Mouse (Mus musculus) C2C12 (cell line): Measurements from ENCODE around the gene Elfn1.

Source experiments
- CEBPB ChIP-seq: IDR thresholded peaks from one replicate; pipeline ENCODE4 v1.6.1; 2011; ENCODE audit warnings: low read depth, mild to moderate bottlenecking, control low read depth, moderate library complexity
- CTCF ChIP-seq: IDR thresholded peaks from one replicate; pipeline ENCODE4 v1.5.1; 2011; ENCODE audit not compliant: control insufficient read depth, insufficient read depth, insufficient read length
- FOSL1 ChIP-seq: IDR thresholded peaks from one replicate; pipeline ENCODE4 v1.8.0; 2011; ENCODE audit warnings: mild to moderate bottlenecking, low read length; ENCODE audit not compliant: poor library complexity, insufficient read depth, severe bottlenecking
- MAX ChIP-seq: IDR thresholded peaks from one replicate; pipeline ENCODE4 v1.6.1; 2011; ENCODE audit warnings: mild to moderate bottlenecking, control low read depth
- MYOD1 ChIP-seq: IDR thresholded peaks from one replicate; pipeline ENCODE4 v1.6.1; 2011; ENCODE audit warnings: low read depth; ENCODE audit not compliant: control insufficient read depth, insufficient read length
- MYOG ChIP-seq: IDR thresholded peaks from one replicate; pipeline ENCODE4 v1.6.1; 2011; ENCODE audit not compliant: control insufficient read depth, insufficient read length; ENCODE audit errors: extremely low read depth
- USF1 ChIP-seq: IDR thresholded peaks from one replicate; pipeline ENCODE4 v1.6.1; 2011; ENCODE audit warnings: low read depth, mild to moderate bottlenecking, control low read depth, moderate library complexity

GRCm38 (mm10) chr5:139909710-139910550, 2.2 kb downstream of the Elfn1 start:
- TF ChIP-seq CTCF = no peak
- no peak for TF ChIP-seq MYOD1
- no peak for TF ChIP-seq USF1
- no peak for TF ChIP-seq FOSL1
- no peak for TF ChIP-seq MYOG
- TF ChIP-seq MAX = no peak
- TF ChIP-seq CEBPB = no peak
